Mouse (Mus musculus) liver, adult 2 months (tissue): ENCODE results near the gene Ak1.

Experiments
- CTCF ChIP-seq: fragments of 200-500 bp; IDR thresholded peaks from 2 replicates; pipeline ENCODE4 v1.5.1; 2011; ENCODE audit warnings: low read depth, low read length, control low read depth
- POLR2A ChIP-seq: fragments of 200-500 bp; IDR thresholded peaks from 2 replicates; pipeline ENCODE4 v1.6.1; 2011; ENCODE audit warnings: low read length, control low read depth; ENCODE audit not compliant: insufficient read depth; ENCODE audit errors: extremely low read depth

DNA sequence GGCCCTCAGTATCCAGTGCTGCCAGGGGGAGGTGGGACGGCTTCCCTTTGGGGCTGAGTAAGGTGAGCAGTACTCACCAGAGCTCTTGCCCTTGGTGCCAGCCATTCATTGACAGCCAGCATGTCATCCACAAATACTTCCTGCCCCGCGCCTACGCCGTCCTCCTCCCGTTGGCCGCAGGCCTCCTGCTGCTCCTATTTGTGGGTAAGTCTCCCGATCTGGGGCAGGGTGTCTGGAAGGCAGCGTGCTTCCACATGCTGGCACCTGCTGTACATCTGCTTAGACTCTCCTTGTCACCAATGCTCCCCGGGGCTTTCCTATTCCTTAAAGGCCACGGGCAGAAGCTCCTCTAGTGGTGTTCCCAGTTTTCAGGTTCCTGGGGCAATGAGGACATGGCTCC is 49.4 kb upstream of the Ak1 start:
- TF ChIP-seq POLR2A (no peak), CTCF (no peak)
